Mouse (Mus musculus) MEL (cell line): ENCODE results near the gene Pole.

ENCODE experiments used
- CHD2 ChIP-seq: IDR thresholded peaks from 2 replicates; pipeline ENCODE4 v1.6.1; 2011; ENCODE audit warnings: low read length, improper control_type of control experiment
- CTCF ChIP-seq, 3 experiments: IDR thresholded peaks in 2 of 3; conservative IDR thresholded peaks in 1 of 3; 2 replicates each; pipeline ENCODE4 v1.5.1; 2011 to 2012; ENCODE audit warnings: low read length in 3 of 3, low read depth in 2 of 3, mild to moderate bottlenecking in 2 of 3, improper control_type of control experiment in 1 of 3, inconsistent platforms in 1 of 3, mixed read lengths in 1 of 3, moderate library complexity in 1 of 3; ENCODE audit not compliant: control insufficient read depth in 1 of 3, insufficient read depth in 1 of 3, poor library complexity in 1 of 3, severe bottlenecking in 1 of 3
- E2F4 ChIP-seq: IDR thresholded peaks from 2 replicates; pipeline ENCODE4 v1.6.1; 2011; ENCODE audit warnings: low read depth, low read length, improper control_type of control experiment, borderline replicate concordance
- EP300 ChIP-seq, 2 experiments: IDR thresholded peaks; 2 replicates each; pipeline ENCODE4 v1.6.1; 2011; ENCODE audit warnings: improper control_type of control experiment in 2 of 2, low read length in 2 of 2, low read depth in 1 of 2, mild to moderate bottlenecking in 1 of 2
- MAZ ChIP-seq: IDR thresholded peaks from 2 replicates; pipeline ENCODE4 v1.6.1; 2012; ENCODE audit warnings: low read depth, mild to moderate bottlenecking, inconsistent platforms, low read length, improper control_type of control experiment
- MYC ChIP-seq: IDR thresholded peaks from 2 replicates; pipeline ENCODE4 v1.6.1; 2011; ENCODE audit warnings: low read depth, mild to moderate bottlenecking, low read length, improper control_type of control experiment, moderate library complexity
- NRF1 ChIP-seq: IDR thresholded peaks from 2 replicates; pipeline ENCODE4 v1.6.1; 2014; ENCODE audit warnings: low read depth, mild to moderate bottlenecking, inconsistent platforms, low read length, improper control_type of control experiment, moderate library complexity; ENCODE audit not compliant: poor library complexity, insufficient read depth, severe bottlenecking
- POLR2A ChIP-seq, 2 experiments: IDR thresholded peaks; 2 replicates each; pipeline ENCODE4 v1.6.1; 2011 to 2012; ENCODE audit warnings: low read length in 2 of 2, mild to moderate bottlenecking in 2 of 2, control low read depth in 1 of 2, improper control_type of control experiment in 1 of 2, low read depth in 1 of 2, moderate library complexity in 1 of 2; ENCODE audit not compliant: control insufficient read depth in 1 of 2, insufficient read depth in 1 of 2, poor library complexity in 1 of 2
- POLR2AphosphoS2 ChIP-seq: IDR thresholded peaks from 2 replicates; pipeline ENCODE4 v1.6.1; 2011; ENCODE audit warnings: low read length, improper control_type of control experiment
- USF2 ChIP-seq, 2 experiments: IDR thresholded peaks; 2 replicates each; pipeline ENCODE4 v1.6.1; 2011 to 2012; ENCODE audit warnings: improper control_type of control experiment in 2 of 2, low read length in 2 of 2, borderline replicate concordance in 1 of 2, inconsistent platforms in 1 of 2, low read depth in 1 of 2, mild to moderate bottlenecking in 1 of 2; ENCODE audit not compliant: insufficient read depth in 1 of 2
- ZC3H11A ChIP-seq: IDR thresholded peaks from 2 replicates; pipeline ENCODE4 v1.6.1; 2012; ENCODE audit warnings: low read depth, mild to moderate bottlenecking, inconsistent platforms, low read length, improper control_type of control experiment

DNA sequence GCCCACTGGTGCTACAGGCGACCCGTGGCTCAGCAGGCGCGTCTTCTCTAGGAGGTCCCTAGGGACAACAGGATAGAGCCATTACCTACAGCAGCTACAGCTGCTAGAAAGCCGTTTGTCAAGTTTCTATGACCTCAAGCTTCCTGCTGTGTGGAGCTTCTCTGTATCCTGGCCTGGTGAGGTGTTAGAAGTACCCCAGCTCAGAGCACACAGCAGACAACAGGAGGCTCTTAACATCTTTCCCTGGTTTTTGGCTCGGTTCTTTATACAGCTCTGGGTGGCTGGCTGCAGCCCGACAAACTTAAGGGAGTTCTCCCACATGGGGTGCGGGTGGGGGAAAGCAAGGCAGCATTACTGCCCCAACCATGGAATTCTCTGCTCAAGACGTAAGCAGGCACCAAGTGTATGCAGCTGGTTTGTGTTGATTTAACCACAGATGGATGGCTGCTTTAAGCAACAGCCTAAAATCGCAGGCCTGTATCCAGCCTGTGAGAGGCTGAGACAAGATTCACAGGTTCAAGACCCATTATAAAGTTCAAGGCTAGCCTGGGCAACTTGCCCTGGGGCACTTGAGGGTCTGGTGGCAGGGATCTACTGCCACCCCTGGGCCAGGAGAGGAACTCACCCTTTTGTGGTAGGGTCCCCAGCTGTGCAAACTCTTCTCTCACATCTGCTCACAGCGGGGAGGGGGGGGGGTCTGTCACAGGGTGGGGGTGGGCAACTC is 77.9 kb downstream of the Pole start:
- TF ChIP-seq CTCF (IDR thresholded peaks at IDR 0.05 in 2 of 3, conservative IDR thresholded peaks at IDR 0.05 in 1 of 3; ENCODE audit: control insufficient read depth in 1 of 3, insufficient read depth in 1 of 3, low read depth in 2 of 3, low read length in 3 of 3, poor library complexity in 1 of 3, severe bottlenecking in 1 of 3) (no peak), POLR2A (IDR thresholded peaks at IDR 0.05; ENCODE audit: control insufficient read depth in 1 of 2, insufficient read depth in 1 of 2, low read depth in 1 of 2, low read length in 2 of 2, poor library complexity in 1 of 2) (no peak), NRF1 (no peak), MYC (no peak), MAZ (no peak), ZC3H11A (no peak), EP300 (IDR thresholded peaks at IDR 0.05; ENCODE audit: low read depth in 1 of 2, low read length in 2 of 2) (no peak), E2F4 (no peak), USF2 (IDR thresholded peaks at IDR 0.05; ENCODE audit: borderline replicate concordance in 1 of 2, insufficient read depth in 1 of 2, low read depth in 1 of 2, low read length in 2 of 2) (no peak), POLR2AphosphoS2 (no peak), CHD2 (no peak)
